Mouse (Mus musculus): ENCODE measurements around the gene Polr2l. TPM values are rescaled to one million over a fixed set of nuclear protein-coding genes. Genes with fewer than 3 reads are reported as not detected.

Gene Polr2l
- total and polyA plus RNA-seq, 2 experiments from 2014 or later, result 17.4 to 81.3 TPM

DNA sequence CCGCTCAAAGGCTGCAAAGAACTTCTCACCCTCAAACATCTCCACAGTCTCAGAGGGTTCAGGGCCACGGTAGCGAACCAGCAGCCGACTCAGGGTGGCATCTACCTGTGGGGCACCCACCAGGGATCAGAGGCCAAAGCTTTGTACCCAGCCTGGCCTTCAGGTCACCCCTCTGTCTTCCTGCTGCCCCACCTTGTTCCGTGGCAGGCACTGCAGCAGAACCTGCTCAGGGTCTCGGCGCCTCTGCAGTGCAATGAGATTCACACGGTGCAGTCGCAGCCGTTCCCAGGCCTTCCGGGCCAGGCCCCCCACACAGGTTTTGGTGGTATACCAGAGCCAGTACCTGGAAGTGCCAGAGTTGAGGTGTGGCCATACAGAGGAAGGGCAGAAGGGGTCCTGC, 35.1 kb downstream of the Polr2l start:
- no peak overlapping the region for H3K9ac ChIP-seq (replicated peaks; ENCODE audit: low read depth, low read length)
- TF ChIP-seq EP300 (IDR thresholded peaks at IDR 0.05; ENCODE audit: low read depth) (no peak), CTCF (IDR thresholded peaks at IDR 0.05; ENCODE audit: low read depth) (no peak)
- no peak overlapping the region for H3K4me2 ChIP-seq (ENCODE audit: low read depth, low read length)
- DNase-seq (ENCODE audit: low spot score), result no peak
- H3K27me3 ChIP-seq (ENCODE audit: control insufficient read depth, insufficient read depth, low read length), result no peaks in the 10 kb centered on the region
- H3K36me3 ChIP-seq (replicated peaks; ENCODE audit: control insufficient read depth, insufficient read depth, low read length), result no peaks in the 10 kb centered on the region; the same call in 1 of the 2 replicates
- no peaks in the 10 kb centered on the region for H3K9me3 ChIP-seq (replicated peaks; ENCODE audit: control insufficient read depth, low read length)
- 95% methylated on average over 11 of the region's 11 CpGs for WGBS
- no peak overlapping the region for H3K27ac ChIP-seq (ENCODE audit: low read depth)
- H3K4me3 ChIP-seq (ENCODE audit: low read depth, low read length), result no peak overlapping the region
- ATAC-seq (ENCODE audit: insufficient read depth, low read depth), result no peak
- H3K4me1 ChIP-seq (ENCODE audit: control insufficient read depth, insufficient read depth), result peaks cover 27% of the 10 kb centered on the region

DNA sequence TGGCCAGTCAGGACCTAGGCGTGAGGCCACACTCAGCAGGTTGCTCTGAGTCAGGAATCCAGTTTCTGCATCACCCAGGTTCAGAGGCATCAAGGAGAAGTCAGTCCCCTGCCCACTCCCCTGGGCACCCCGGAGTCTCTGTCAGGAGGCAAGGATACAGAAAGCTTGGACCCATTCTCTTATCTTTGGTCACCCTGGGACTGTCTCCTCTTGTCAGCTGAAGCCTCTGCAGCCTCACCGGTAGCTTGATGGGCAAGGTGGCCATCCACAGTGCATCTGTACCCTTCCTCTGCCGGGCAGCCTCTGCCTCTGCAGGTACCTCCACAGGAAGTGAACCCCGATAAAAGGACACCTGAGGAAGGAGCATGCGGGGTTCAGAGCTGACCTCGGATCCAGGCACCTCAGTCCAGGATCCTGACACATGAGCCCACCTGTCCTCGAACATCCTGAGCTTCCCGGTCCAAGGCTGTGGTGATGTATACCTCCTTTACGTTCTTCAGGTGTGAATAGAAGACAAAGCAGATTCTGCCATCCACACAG, 35.7 kb downstream of the Polr2l start:
- no peak for DNase-seq (ENCODE audit: low spot score)

DNA sequence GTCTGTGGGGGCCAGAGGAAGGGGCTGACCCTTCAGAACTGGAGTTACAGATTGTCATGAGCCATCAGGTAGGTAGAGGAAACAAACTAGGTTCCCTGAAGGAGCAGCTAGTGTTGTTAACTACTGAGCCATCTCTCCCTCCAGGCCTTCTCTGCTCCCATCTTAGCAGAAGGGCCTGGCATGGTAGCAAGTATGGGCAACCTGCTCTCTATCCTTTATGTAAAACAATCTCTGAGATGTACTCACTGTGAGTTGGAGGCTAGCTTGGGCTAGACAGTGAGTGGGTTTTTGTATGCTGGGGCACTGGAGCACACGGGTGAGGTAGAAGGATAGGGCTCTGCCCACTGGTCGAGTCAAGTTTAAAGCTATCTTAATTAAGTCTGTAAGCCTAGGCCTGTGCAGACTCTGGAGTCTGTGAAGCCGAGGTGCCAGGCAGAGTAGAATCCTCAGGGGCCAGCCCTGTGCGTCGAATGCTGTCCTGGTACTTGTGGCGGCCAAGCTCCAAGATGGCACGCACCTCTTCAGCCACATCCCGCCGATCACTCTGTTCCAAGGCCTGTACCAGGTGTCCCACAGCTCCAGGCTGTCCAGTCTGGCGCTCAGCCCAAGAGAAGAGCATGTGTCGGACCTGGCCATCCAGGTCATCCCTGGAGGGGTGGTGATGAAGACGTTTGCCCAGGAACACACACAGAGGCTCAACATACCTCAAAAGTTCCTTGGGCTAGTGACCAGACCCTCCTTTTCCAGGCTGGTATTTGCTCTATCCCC, 36.5 kb downstream of the Polr2l start:
- H3K36me3 ChIP-seq (replicated peaks; ENCODE audit: control insufficient read depth, insufficient read depth, low read length), result no peaks in the 10 kb centered on the region; the same call in 1 of the 2 replicates
- H3K9me3 ChIP-seq (replicated peaks; ENCODE audit: control insufficient read depth, low read length), result no peaks in the 10 kb centered on the region
- H3K9ac ChIP-seq (replicated peaks; ENCODE audit: low read depth, low read length), result no peak overlapping the region
- no peak for ATAC-seq (ENCODE audit: insufficient read depth, low read depth)
- TF ChIP-seq EP300 (IDR thresholded peaks at IDR 0.05; ENCODE audit: low read depth) (no peak), CTCF (IDR thresholded peaks at IDR 0.05; ENCODE audit: low read depth) (no peak)
- no peaks in the 10 kb centered on the region for H3K27me3 ChIP-seq (ENCODE audit: control insufficient read depth, insufficient read depth, low read length)
- WGBS, result 90% methylated on average over 12 of the region's 12 CpGs
- no peak overlapping the region for H3K4me2 ChIP-seq (ENCODE audit: low read depth, low read length)
- no peak overlapping the region for H3K27ac ChIP-seq (ENCODE audit: low read depth)
- no peak overlapping the region for H3K4me3 ChIP-seq (ENCODE audit: low read depth, low read length)
- peaks cover 28% of the 10 kb centered on the region for H3K4me1 ChIP-seq (ENCODE audit: control insufficient read depth, insufficient read depth)
- DNase-seq (ENCODE audit: low spot score), result no peak

More for the DNA sequence above, 35.7 kb downstream of the Polr2l start:
- no peak overlapping the region for H3K4me2 ChIP-seq (ENCODE audit: low read depth, low read length)
- H3K27ac ChIP-seq (ENCODE audit: low read depth), result no peak overlapping the region
- no peaks in the 10 kb centered on the region; the same call in 1 of the 2 replicates for H3K36me3 ChIP-seq (replicated peaks; ENCODE audit: control insufficient read depth, insufficient read depth, low read length)
- ATAC-seq (ENCODE audit: insufficient read depth, low read depth), result no peak
- H3K9me3 ChIP-seq (replicated peaks; ENCODE audit: control insufficient read depth, low read length), result no peaks in the 10 kb centered on the region
- no peaks in the 10 kb centered on the region for H3K27me3 ChIP-seq (ENCODE audit: control insufficient read depth, insufficient read depth, low read length)
- H3K9ac ChIP-seq (replicated peaks; ENCODE audit: low read depth, low read length), result no peak overlapping the region
- H3K4me1 ChIP-seq (ENCODE audit: control insufficient read depth, insufficient read depth), result peaks cover 31% of the 10 kb centered on the region
- WGBS, result 93% methylated on average over 10 of the region's 10 CpGs
- no peak for TF ChIP-seq EP300 (IDR thresholded peaks at IDR 0.05; ENCODE audit: low read depth)
- TF ChIP-seq CTCF (IDR thresholded peaks at IDR 0.05; ENCODE audit: low read depth), result no peak
- H3K4me3 ChIP-seq (ENCODE audit: low read depth, low read length), result no peak overlapping the region

DNA sequence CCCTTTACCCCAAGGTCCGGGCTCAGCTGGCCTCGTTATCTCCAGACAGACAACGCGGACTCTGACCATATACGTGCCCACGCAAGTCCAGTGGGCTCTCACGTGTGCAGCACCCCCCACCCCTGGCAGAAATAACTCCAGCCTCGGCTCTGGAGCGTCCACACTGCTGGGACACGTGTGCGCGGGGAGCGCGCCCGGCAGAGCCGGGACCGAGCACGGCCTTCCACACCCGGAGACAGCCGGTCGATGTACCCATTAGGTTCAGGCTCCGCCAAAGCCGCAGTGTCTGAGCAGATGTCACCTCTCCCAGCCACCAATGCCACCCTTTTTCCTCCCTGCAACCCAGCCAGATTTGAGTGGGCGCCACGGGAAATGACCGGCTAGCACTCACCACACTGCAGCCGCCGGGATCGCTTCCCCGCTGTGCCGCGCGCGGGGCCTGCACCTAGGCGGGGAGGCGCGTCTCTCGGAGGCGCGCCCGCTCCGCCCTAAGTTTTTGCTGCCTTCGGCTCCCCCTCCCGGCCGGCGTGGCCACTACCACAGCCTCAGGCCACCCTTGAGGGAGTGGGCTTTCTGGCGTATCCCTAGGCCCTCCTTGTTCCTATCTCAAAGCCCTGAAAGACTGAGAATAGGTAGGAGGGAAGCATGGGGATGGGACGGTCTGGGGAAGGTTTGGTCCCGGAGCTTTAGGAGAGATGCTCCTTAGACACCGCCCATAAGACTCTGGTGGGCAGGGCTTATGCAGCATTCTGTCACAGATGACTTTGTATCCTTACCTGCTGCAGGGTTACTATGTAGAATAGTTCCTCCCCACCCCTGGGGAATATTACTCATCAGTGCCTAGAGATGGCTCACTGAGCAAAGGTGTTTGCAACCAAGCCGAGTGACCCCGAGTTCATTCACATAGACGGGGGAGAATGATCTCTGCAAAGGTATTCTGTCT, 37.5 kb downstream of the Polr2l start, which contains the start of gene Slc25a22:
Slc25a22 (minus strand) TSS at position 715 of the 943 bp plus-strand sequence.
- Histone ChIP-seq H3K27ac (ENCODE audit: low read depth) (peak within 1 kb of the TSS; percentile 5; the same call in 1 of the 2 replicates), H3K4me1 (ENCODE audit: control insufficient read depth, insufficient read depth) (peaks cover 26% of the 10 kb centered on the region), H3K9me3 (replicated peaks; ENCODE audit: control insufficient read depth, low read length) (no peaks in the 10 kb centered on the region), H3K4me3 (ENCODE audit: low read depth, low read length) (peak within 1 kb of the TSS; percentile 66), H3K36me3 (replicated peaks; ENCODE audit: control insufficient read depth, insufficient read depth, low read length) (no peaks in the 10 kb centered on the region; the same call in 1 of the 2 replicates), H3K27me3 (ENCODE audit: control insufficient read depth, insufficient read depth, low read length) (no peaks in the 10 kb centered on the region), H3K9ac (replicated peaks; ENCODE audit: low read depth, low read length) (peak within 1 kb of the TSS; percentile 64), H3K4me2 (ENCODE audit: low read depth, low read length) (peak within 1 kb of the TSS; percentile 85)
- DNase-seq (ENCODE audit: low spot score), result peak; percentile 74
- TF ChIP-seq EP300 (IDR thresholded peaks at IDR 0.05; ENCODE audit: low read depth), result 0 out of 2 replicates have a peak, but pooled peaks have one; percentile 55
- TF ChIP-seq CTCF (IDR thresholded peaks at IDR 0.05; ENCODE audit: low read depth), result peak; percentile 76
- 6% methylated on average over 50 of the region's 53 CpGs for WGBS
- ATAC-seq (ENCODE audit: insufficient read depth, low read depth), result peak; percentile 80

DNA sequence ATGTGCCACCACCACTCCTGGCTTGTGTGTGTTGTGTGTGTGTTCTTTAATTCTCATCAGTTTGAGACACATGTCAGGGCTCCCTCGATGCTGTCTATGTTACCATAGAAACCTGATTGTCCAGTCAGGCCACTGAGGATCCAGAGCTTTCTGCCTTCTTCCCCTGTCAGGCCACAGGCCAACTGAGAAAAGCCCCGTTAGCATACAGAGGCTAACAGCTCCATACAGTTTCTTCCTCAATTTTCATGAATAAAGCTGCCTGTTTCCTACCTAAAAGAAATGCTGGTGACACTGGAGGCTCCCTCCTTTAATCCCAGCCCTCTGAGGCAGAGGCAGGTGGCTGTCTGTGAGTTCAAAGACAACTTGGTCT, 38.4 kb downstream of the Polr2l start:
- Histone ChIP-seq H3K36me3 (replicated peaks; ENCODE audit: control insufficient read depth, insufficient read depth, low read length) (peaks cover 6% of the 10 kb centered on the region), H3K4me3 (ENCODE audit: low read depth, low read length) (peak overlapping the region; percentile 66), H3K9me3 (replicated peaks; ENCODE audit: control insufficient read depth, low read length) (no peaks in the 10 kb centered on the region), H3K27ac (ENCODE audit: low read depth) (no peak overlapping the region), H3K4me2 (ENCODE audit: low read depth, low read length) (peak overlapping the region; percentile 85), H3K27me3 (ENCODE audit: control insufficient read depth, insufficient read depth, low read length) (no peaks in the 10 kb centered on the region), H3K4me1 (ENCODE audit: control insufficient read depth, insufficient read depth) (peaks cover 26% of the 10 kb centered on the region), H3K9ac (replicated peaks; ENCODE audit: low read depth, low read length) (no peak overlapping the region)
- ATAC-seq (ENCODE audit: insufficient read depth, low read depth) (no peak), DNase-seq (ENCODE audit: low spot score) (no peak)
- TF ChIP-seq EP300 (IDR thresholded peaks at IDR 0.05; ENCODE audit: low read depth) (no peak), CTCF (IDR thresholded peaks at IDR 0.05; ENCODE audit: low read depth) (no peak)
- 63% methylated on average over 2 of the region's 2 CpGs for WGBS
